Mouse (Mus musculus) liver, postnatal 0 days (tissue): ENCODE data around the gene Draxin. TPM values are rescaled to one million over a fixed set of nuclear protein-coding genes. Genes with fewer than 3 reads are reported as not detected.
A peak's percentile ranks its signal among the peaks of the same experiment; 100 is the strongest.

ENCODE experiments used
- ATAC-seq: fragments of 200-750 bp; cut with Nextera tagmentation; 2 replicates; pipeline ENCODE4 v1.8.0; 2017; ENCODE audit warnings: mild to moderate bottlenecking, moderate library complexity
- DNase-seq: peaks from one replicate; pipeline ENCODE4 v3.0.0-alpha.2; 2016
- H3K27ac ChIP-seq: fragments of 300-500 bp; sonication (generic); 2 replicates; pipeline ENCODE4 v1.5.1; 2014; ENCODE audit warnings: antibody characterized with exemption, moderate library complexity, mild to moderate bottlenecking, low read depth
- H3K27me3 ChIP-seq: fragments of 300-500 bp; sonication (generic); 2 replicates; pipeline ENCODE4 v1.6.1; 2014; ENCODE audit warnings: low read length, control low read depth, mixed read lengths; ENCODE audit not compliant: insufficient read depth
- H3K36me3 ChIP-seq: fragments of 300-500 bp; sonication (generic); replicated peaks from 2 replicates; pipeline ENCODE4 v1.6.1; 2014; ENCODE audit warnings: mild to moderate bottlenecking, control low read depth, low read length, moderate library complexity, mixed read lengths; ENCODE audit not compliant: insufficient read depth
- H3K4me1 ChIP-seq: fragments of 300-500 bp; sonication (generic); 2 replicates; pipeline ENCODE4 v1.6.1; 2014; ENCODE audit warnings: antibody characterized with exemption, mild to moderate bottlenecking, control low read depth; ENCODE audit not compliant: insufficient read depth
- H3K4me2 ChIP-seq: fragments of 300-500 bp; sonication (generic); 2 replicates; pipeline ENCODE4 v1.6.1; 2014; ENCODE audit warnings: low read depth, mild to moderate bottlenecking, low read length, moderate library complexity, mixed read lengths
- H3K4me3 ChIP-seq: fragments of 300-500 bp; sonication (generic); 2 replicates; pipeline ENCODE4 v1.5.1; 2014; ENCODE audit warnings: low read depth, low read length
- H3K9ac ChIP-seq: fragments of 300-500 bp; sonication (generic); replicated peaks from 2 replicates; pipeline ENCODE4 v1.6.1; 2014; ENCODE audit warnings: mild to moderate bottlenecking, moderate library complexity
- H3K9me3 ChIP-seq: fragments of 300-500 bp; sonication (generic); 2 replicates; pipeline ENCODE4 v1.6.1; 2016; ENCODE audit warnings: mild to moderate bottlenecking, control low read depth, low read length, mixed read lengths
- CTCF ChIP-seq: sonication (generic); IDR thresholded peaks from 2 replicates; pipeline ENCODE4 v1.5.1; 2016; ENCODE audit warnings: antibody characterized with exemption, low read depth
- EP300 ChIP-seq: IDR thresholded peaks from 2 replicates; pipeline ENCODE4 v1.6.1; 2016; ENCODE audit warnings: antibody characterized with exemption, low read depth, mild to moderate bottlenecking
- WGBS: fragments of 180-500 bp; shearing (Covaris S2); extraction: QIAGEN DNeasy Blood & Tissue Kit; methylation state at CpG from one replicate; pipeline ENCODE4 v1.1.7; 2014; ENCODE audit not compliant: insufficient replicate concordance; 5-methylcytosine and 5-hydroxymethylcytosine counted together
- polyA plus RNA-seq: library from polyadenylated mRNA; unstranded; fragments of >200 nt; fragmentation: Nextera tagmentation; extraction: Ambion mirVana; gene quantifications from 2 replicates; pipeline ENCODE4 v1.2.1, GENCODE M21; 2015

Draxin gene
- polyA plus RNA-seq, 1 experiment from 2014 or later, result 0.04 TPM

DNA sequence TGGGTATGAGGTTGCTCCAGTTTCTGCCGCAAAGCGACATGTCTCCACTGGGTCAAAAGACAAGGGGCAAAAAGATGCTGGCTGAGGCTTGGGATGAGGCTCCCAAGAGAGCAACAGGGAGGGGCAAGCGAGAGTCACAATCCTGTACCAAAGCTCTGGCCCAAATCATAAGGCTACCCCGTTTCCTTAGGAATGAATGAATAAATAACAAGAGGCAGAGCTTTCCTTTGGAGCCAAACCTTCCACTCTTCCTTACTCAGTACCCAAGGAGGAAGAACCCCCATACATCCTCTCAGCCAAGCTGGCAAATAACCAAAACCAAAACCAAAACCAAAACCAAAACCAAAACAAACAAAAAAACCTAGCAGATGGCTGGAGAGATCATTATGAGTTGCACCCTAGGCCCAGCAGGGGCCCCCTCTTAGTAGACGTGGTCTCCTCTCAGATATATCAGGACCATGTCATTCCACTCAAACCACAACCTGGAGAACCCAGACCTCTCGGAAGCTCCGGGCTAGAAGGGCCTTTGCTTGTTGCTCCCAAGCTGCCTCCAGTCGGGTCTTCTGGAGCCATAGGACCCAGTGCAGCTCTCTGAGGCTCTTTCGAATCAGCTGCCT lies 60.8 kb downstream of the Draxin start:
- Histone ChIP-seq H3K27ac (no peak overlapping the region), H3K36me3 (no peaks in the 10 kb centered on the region), H3K4me3 (no peak overlapping the region), H3K9me3 (no peaks in the 10 kb centered on the region), H3K27me3 (no peaks in the 10 kb centered on the region), H3K4me1 (peaks cover 8% of the 10 kb centered on the region; the same call in 1 of the 2 replicates), H3K4me2 (no peak overlapping the region), H3K9ac (no peak overlapping the region)
- whole genome bisulfite sequencing, result 70% methylated on average over 9 of the region's 9 CpGs
- ATAC-seq, result no peak
- DNase-seq, result no peak
- TF ChIP-seq CTCF (no peak), EP300 (no peak)

DNA sequence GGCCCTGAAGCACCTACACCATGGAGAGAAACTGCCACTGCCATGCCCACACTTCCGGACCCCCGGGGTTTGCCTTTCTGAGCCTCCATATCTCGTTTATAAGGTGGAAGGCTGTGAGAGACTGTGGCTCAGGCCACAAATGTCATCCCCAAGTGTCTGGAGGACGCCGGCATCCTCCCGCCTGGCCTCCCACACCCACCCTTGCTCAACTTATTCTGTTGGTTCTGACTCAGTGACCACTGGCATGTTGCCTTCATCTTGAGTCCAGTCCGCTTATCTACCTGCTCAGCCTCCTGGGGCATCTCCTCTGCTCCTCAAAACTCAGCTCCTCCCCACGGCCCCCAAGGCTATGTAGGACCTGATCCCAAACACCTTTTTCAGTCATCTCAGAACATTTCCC lies 63.2 kb downstream of the Draxin start:
- Histone ChIP-seq H3K27ac (no peak overlapping the region), H3K9ac (no peak overlapping the region), H3K36me3 (no peaks in the 10 kb centered on the region), H3K27me3 (no peaks in the 10 kb centered on the region), H3K9me3 (no peaks in the 10 kb centered on the region), H3K4me3 (no peak overlapping the region), H3K4me1 (peaks cover 8% of the 10 kb centered on the region; the same call in 1 of the 2 replicates), H3K4me2 (no peak overlapping the region)
- WGBS, result 85% methylated on average over 8 of the region's 8 CpGs
- no peak for TF ChIP-seq EP300
- no peak for TF ChIP-seq CTCF
- ATAC-seq, result no peak
- no peak for DNase-seq

DNA sequence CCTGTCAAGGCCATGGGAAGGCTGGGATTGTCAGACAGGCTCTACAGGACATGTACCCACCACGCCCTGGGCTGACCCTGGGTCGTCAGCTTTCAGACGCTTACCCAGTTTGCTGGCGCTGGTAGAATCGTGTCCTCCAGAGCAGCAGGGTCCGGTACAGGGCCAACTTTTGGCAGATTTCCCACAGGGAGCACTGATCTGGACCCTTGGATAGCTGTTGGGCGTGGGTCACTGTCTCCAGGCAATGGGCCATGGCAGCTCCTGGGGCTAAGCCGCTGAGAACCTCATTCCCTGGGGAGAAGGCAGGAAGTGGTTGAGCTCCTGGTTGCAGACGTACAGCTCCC lies 64.1 kb downstream of the Draxin start:
- no peak overlapping the region for H3K27ac ChIP-seq
- H3K9me3 ChIP-seq, result no peaks in the 10 kb centered on the region
- H3K27me3 ChIP-seq, result no peaks in the 10 kb centered on the region
- no peak overlapping the region for H3K4me2 ChIP-seq
- no peak overlapping the region for H3K9ac ChIP-seq
- no peaks in the 10 kb centered on the region for H3K36me3 ChIP-seq
- 65% methylated on average over 9 of the region's 9 CpGs for WGBS
- no peak overlapping the region for H3K4me3 ChIP-seq
- peak; percentile 9; the same call in 1 of the 2 replicates for ATAC-seq
- TF ChIP-seq CTCF (no peak), EP300 (no peak)
- H3K4me1 ChIP-seq, result peaks cover 9% of the 10 kb centered on the region
- no peak for DNase-seq

DNA sequence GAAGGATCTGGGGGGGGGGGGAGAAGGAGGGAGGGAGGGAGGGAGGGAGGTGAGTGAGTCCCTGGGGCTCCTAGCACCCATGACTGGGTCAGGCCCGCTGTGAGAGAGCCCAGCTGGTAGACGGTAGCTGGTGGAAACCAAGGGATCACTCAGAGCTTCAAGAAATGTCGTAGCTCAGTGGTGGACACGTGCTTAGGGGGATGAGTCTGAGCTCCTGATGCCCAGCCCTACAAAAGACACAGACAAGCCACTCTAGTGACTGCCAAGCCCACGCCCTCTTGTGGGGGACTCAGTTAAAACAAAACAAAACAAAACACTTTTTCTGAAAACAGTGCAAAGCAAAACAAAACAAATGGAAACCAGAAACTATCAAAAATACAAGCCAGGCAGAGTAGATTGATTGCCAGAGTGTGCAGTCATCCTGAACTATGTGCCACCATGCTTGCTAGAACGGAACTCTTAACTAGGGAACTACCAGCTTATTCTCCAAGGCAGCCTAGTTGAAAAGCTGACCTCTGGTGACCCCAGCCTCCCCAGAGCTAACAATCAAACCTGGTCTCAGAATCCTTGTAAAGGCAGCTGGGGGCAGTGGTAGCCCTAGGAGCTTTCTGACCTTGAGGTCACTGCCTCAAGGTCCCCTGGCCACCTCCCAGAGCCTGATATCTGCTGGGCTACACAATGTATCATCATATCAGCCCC lies 64.6 kb downstream of the Draxin start:
- Histone ChIP-seq H3K4me1 (peaks cover 14% of the 10 kb centered on the region), H3K9me3 (no peaks in the 10 kb centered on the region), H3K27me3 (no peaks in the 10 kb centered on the region), H3K4me2 (no peak overlapping the region), H3K27ac (no peak overlapping the region), H3K36me3 (no peaks in the 10 kb centered on the region), H3K4me3 (no peak overlapping the region), H3K9ac (no peak overlapping the region)
- DNase-seq, result no peak
- TF ChIP-seq EP300, result no peak
- TF ChIP-seq CTCF, result peak; percentile 34
- ATAC-seq, result peak; percentile 18; the same call in 1 of the 2 replicates
- WGBS, result 48% methylated on average over 6 of the region's 6 CpGs

DNA sequence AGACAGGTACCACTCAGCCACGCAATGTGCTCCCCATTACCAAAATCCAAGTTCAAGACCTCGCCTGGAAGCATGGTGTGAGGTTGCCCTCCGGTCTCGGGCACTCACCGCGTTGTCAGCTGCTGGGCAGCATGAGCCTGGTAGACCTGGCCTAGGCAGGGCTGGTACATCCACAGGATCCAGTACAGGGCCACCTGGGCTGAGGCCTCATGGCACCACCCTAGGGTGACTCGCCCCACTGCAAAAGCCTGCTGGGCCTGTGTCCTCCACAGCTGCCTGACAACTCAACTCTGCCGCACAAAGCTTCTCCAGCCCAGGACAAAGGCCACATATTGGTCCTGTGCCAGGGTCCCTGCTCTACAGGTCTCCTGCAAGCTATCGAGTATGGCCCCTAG lies 69.4 kb downstream of the Draxin start:
- ATAC-seq (no peak), DNase-seq (no peak)
- Histone ChIP-seq H3K36me3 (peaks cover 13% of the 10 kb centered on the region), H3K4me3 (no peak overlapping the region), H3K27ac (no peak overlapping the region), H3K27me3 (no peaks in the 10 kb centered on the region), H3K4me2 (no peak overlapping the region), H3K9me3 (no peaks in the 10 kb centered on the region), H3K4me1 (peaks cover 28% of the 10 kb centered on the region), H3K9ac (no peak overlapping the region)
- TF ChIP-seq EP300 (no peak), CTCF (no peak)
- WGBS, result 83% methylated on average over 9 of the region's 9 CpGs

DNA sequence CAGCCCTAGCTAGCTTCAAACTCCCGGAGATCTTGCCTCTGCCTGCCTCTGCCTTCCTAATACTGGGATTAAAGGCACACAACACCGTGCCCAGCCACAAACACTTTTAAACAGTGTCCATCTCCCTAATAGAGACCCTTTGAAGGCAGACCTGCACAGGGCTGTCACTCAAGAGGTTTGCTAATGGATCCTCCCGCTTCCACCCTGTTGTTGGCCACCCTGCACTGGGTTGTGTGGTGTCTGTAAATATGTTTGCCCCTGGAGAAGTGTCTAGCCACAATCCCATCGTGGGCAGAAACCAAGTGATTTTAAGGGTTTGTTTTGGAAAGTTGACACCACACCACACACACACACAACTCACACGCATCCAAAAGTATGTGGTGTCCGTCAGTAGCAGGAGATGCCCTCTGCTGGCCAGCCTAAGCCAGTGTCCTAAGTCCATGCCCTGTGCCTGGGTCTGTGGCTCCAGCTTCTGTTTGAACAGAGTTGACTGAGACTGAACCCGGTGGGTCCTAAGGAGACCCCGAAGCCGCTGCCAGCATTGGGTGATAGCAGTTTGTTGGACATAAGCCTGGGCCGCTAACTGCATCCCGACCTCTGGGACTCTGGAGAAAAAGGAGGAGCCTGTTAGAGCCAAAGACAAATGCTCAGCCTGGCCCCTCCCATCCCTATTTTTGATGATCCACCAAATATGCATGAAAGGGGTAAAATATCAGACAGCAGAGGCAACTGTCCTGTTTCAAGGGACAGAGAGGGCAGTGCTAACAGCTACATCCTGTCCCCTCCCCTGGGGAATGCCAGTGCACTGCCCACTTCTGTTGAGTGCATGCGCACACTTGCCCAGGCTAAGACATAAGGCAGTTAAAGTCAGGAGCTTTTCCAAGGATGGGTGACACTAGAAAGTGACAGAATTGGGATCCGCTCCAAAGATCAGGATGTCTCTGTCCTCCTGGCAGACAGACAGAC lies 70.1 kb downstream of the Draxin start:
- no peak overlapping the region for H3K4me2 ChIP-seq
- H3K4me3 ChIP-seq, result no peak overlapping the region
- peaks cover 24% of the 10 kb centered on the region for H3K4me1 ChIP-seq
- ATAC-seq (peak; percentile 57; the same call in 1 of the 2 replicates), DNase-seq (peak; percentile 48)
- no peak overlapping the region for H3K27ac ChIP-seq
- no peaks in the 10 kb centered on the region for H3K27me3 ChIP-seq
- H3K36me3 ChIP-seq, result peaks cover 19% of the 10 kb centered on the region
- WGBS, result 41% methylated on average over 13 of the region's 13 CpGs
- H3K9me3 ChIP-seq, result no peaks in the 10 kb centered on the region
- H3K9ac ChIP-seq, result no peak overlapping the region
- TF ChIP-seq CTCF, result peak; percentile 80
- no peak for TF ChIP-seq EP300
